Mouse (Mus musculus) effector memory CD4-positive, alpha-beta T cell, adult 5 months (primary cell): ENCODE results near the gene Gm8113. TPM values are rescaled to one million over a fixed set of nuclear protein-coding genes. Genes with fewer than 3 reads are reported as not detected.

Experiments used
- polyA plus RNA-seq: library from polyadenylated mRNA; unstranded; fragments of 100-300 nt; shearing (Covaris generic); gene quantifications from one replicate; pipeline ENCODE4 v1.2.1, GENCODE M21; 2017

Gene Gm8113
- polyA plus RNA-seq = 0.19 TPM

GRCm38 (mm10) chr14:43924688-43925403 lies at the start of gene Gm8113:
Gm8113 (plus strand) TSS chr14:43925390.

DNA sequence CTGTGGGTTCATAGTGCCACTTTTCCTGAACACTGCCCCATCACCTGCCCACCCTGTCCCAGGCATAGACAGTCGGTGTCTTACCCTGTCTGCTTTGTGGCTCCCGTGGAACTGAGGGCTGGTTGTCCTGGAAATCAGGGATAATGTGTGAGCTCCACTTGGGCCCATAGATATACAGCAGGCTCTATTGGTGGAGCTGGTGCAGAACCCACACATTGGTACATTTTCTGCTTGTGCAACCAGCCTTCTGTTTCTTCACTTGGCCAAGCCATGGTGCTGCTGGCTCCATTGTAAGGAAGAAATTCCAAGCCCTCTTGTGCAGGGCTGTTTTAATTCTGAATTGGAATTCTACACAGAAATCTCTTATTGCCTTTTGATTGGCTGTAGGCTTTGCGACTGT lies 49.8 kb upstream of the Gm8113 start, which contains the start of gene Ear1:
Gene Ear1 (minus strand): TSS at position 101 of the 400 bp plus-strand sequence.

DNA sequence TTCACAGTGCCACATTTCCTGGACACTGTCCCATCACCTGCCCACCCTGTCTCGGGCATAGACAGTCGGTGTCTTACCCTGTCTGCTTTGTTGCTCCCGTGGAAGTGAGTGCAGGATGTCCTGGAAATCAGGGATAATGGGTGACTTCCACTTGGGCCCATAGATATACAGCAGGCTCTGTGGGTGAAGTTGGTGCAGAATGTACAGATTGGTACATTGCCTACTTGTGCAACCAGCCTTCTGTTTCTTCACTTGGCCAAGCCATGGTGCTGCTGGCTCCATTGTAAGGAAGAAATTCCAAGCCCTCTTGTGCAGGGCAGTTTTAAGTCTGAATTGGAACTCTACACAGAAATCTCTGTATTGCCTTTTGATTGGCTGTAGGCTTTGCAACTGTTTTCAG lies 1.7 kb upstream of the Gm8113 start, which contains the start of gene Ear10:
Gene Ear10 (minus strand): TSS at position 101 of the 400 bp plus-strand sequence.

GRCm38 (mm10) chr14:43956769-43957168 lies 31.6 kb downstream of the Gm8113 start, which contains the start of gene Ang5:
Ang5 (plus strand) TSS chr14:43957069.

Other genes with a start within 250 kb of the Gm8113 start
- gene Gm8165, start 248.2 kb upstream of the Gm8113 start, polyA plus RNA-seq = not detected
- gene Gm7324, start 227.6 kb upstream of the Gm8113 start, polyA plus RNA-seq = not detected
- not detected for gene Gm16506, start 197.9 kb upstream of the Gm8113 start, polyA plus RNA-seq
- gene Gm6526, start 177.5 kb upstream of the Gm8113 start, polyA plus RNA-seq = not detected
- not detected for gene Gm8180, start 140.6 kb upstream of the Gm8113 start, polyA plus RNA-seq
- gene Ear1, start 49.9 kb upstream of the Gm8113 start, polyA plus RNA-seq = not detected
- not detected for gene Ear10, start 1.8 kb upstream of the Gm8113 start, polyA plus RNA-seq
- not detected for gene Ang5, start 31.7 kb downstream of the Gm8113 start, polyA plus RNA-seq
- gene Ang6, start 76.9 kb downstream of the Gm8113 start, polyA plus RNA-seq = not detected
- not detected for gene Ear2, start 177.3 kb downstream of the Gm8113 start, polyA plus RNA-seq
- gene Gm3327, start 198.5 kb downstream of the Gm8113 start, polyA plus RNA-seq = not detected